ENCODE assay signal across 12 mouse cellular contexts in the genomic region with DNA sequence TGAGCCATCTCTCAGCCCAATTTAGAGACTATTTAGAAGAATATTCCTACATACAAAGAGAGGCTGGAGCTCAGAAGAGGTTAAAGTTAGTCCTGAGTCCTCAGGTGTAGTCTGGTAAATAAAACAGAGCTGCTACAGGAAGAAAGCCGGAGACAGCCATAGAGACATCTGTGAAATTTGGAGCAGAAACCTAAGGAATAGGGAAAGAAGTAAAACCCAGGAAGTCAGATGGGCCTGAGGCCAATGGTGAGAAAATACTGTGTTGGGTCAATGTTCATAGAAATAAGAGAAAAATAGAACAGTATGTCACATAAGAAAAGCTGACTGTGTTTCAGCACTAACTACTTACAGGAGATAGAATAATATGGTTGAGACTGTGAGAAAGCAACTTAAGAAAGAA.
"Had no signal": no experiment of that assay in that cellular context is flagged by ENCODE, and none has a peak within 500 bp of the region (broad histone marks: within the 10 kb centered on the region; RNA-seq: fewer than 3 reads in every experiment).

No protein-coding gene starts in this region.

- DNase-seq: left cerebral cortex, postnatal 4 days; liver; liver, embryonic 13.5 days; liver, postnatal 0 days; lung, adult 18-20 months; lung, adult 2 months; lung, embryonic 14.5 days; lung, postnatal 10 days; lung, postnatal 14 days; lung, postnatal 36 days; lung, postnatal 4 days; midbrain, embryonic 14.5 days had no signal
